Mouse (Mus musculus) left cerebral cortex, postnatal 4 days (tissue): ENCODE results near the gene Vmn1r231. TPM values are rescaled to one million over a fixed set of nuclear protein-coding genes. Genes with fewer than 3 reads are reported as not detected.

ENCODE experiments used
- DNase-seq: peaks from one replicate; pipeline ENCODE4 v3.0.0-alpha.2; 2022
- intact Hi-C: fragments of 180-260 bp; cut with DNase I; formaldehyde crosslinking; loops from one replicate; pipeline ENCODE4 v1.15.1; 2025
- total RNA-seq, 2 experiments: library from RNA; stranded (reverse); gene quantifications; 2 replicates each; pipeline ENCODE4 v1.2.3; 2021

Gene Vmn1r231
- total RNA-seq: not detected

GRCm38 (mm10) chr17:20904991-20905390, at the start of gene Vmn1r231:
Gene Vmn1r231, minus strand, starts transcription at chr17:20905091.
- no peak for DNase-seq
- intact Hi-C loops: no loop called here

GRCm38 (mm10) chr17:20946636-20947035, 41.7 kb upstream of the Vmn1r231 start:
- no peak for DNase-seq
- intact Hi-C loops: no loop called here

GRCm38 (mm10) chr17:20946026-20946565, 41.2 kb upstream of the Vmn1r231 start:
- peak; percentile 12 for DNase-seq
- intact Hi-C loops: no loop called here

- peak; percentile 98 for DNase-seq
- intact Hi-C loops: no loop called here
Observed at GRCm38 (mm10) chr17:20944985-20945891, 40.3 kb upstream of the Vmn1r231 start, which contains the start of gene Ppp2r1a. Gene Ppp2r1a, plus strand, starts transcription at chr17:20945311.

GRCm38 (mm10) chr17:20944226-20944625, 39.3 kb upstream of the Vmn1r231 start:
- intact Hi-C loops: no loop called here
- no peak for DNase-seq

GRCm38 (mm10) chr17:20919614-20920013, 14.7 kb upstream of the Vmn1r231 start, which contains the start of gene Vmn1r232:
Gene Vmn1r232, minus strand, starts transcription at chr17:20919714.
- DNase-seq: no peak
- intact Hi-C loops: no loop called here

- intact Hi-C loops: no loop called here
- no peak for DNase-seq
Observed at GRCm38 (mm10) chr17:20840144-20840543, 64.7 kb downstream of the Vmn1r231 start, which contains the start of gene Vmn1r230. Gene Vmn1r230, plus strand, starts transcription at chr17:20840444.

Other genes with a start within 250 kb of the Vmn1r231 start
- gene Vmn1r226, start 222.2 kb downstream of the Vmn1r231 start, total RNA-seq: not detected
- gene Vmn1r227, start 175.2 kb downstream of the Vmn1r231 start, total RNA-seq: not detected
- gene Vmn1r228, start 118.9 kb downstream of the Vmn1r231 start, total RNA-seq: not detected
- under 1 TPM; 0.12 to 0.16 TPM for gene Vmn1r229, start 93.5 kb downstream of the Vmn1r231 start, total RNA-seq
- not detected for gene Vmn1r230, start 64.6 kb downstream of the Vmn1r231 start, total RNA-seq
- gene Vmn1r232, start 14.6 kb upstream of the Vmn1r231 start, total RNA-seq: not detected
- gene Ppp2r1a, start 40.2 kb upstream of the Vmn1r231 start, total RNA-seq: 100 to 1,000 TPM; 630 to 657 TPM
- gene Vmn1r233, start 91.4 kb upstream of the Vmn1r231 start, total RNA-seq: not detected
- gene Zfp160, start 103.8 kb upstream of the Vmn1r231 start, total RNA-seq: 10 to 100 TPM; 29.4 to 30.8 TPM